Mouse (Mus musculus): ENCODE data around the gene Ankrd39.

DNA sequence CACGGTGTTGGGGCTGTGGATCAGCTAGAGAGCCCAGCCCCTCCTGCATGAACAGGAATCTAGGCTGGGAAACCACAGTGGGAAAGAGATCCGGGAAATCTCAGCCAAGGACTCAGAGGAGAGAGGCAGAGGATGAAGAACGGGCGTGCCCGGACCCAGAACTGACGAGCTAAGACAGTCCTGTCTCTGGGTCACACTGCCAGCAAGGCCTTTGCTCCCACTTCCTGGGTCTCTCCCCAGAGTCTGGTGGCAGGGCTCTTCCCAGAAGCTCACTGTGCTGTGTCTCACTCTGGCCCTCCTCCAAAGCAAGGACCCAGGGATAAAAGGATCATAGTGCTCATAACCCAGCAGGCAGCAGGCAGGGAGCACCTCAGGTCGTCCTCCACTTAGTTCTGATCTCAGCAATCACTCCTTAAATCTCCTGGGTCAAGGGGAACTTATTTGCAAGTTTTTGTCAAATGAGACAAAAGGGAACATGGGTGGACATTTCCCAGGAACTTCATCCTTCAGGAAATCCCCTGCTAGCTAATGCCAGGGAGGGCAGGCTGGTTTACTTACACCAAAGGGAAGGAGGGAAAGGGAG is 22.5 kb upstream of the Ankrd39 start:
- TF ChIP-seq EP300 (IDR thresholded peaks at IDR 0.05) = no peak
- no peak for TF ChIP-seq CTCF (IDR thresholded peaks at IDR 0.05)
